Mouse (Mus musculus): Measurements from ENCODE around the gene Ptcd1. TPM values are rescaled to one million over a fixed set of nuclear protein-coding genes. Genes with fewer than 3 reads are reported as not detected.
"Not testable (repeated sequence)": the region's sequence is repeated elsewhere in the genome, so short reads cannot be mapped to it uniquely, and the experiment has no call there.

Ptcd1 gene
- total RNA-seq, 2 experiments from 2014 or later = 4.2 to 8.5 TPM

GRCm38 (mm10) chr5:145167306-145167661, 376 bp upstream of the Ptcd1 start:
- ATAC-seq (replicated peaks; ENCODE audit: low FRiP score, poor library complexity, severe bottlenecking) = peak; percentile 22

GRCm38 (mm10) chr5:145165184-145165583, 1.7 kb downstream of the Ptcd1 start:
- ATAC-seq (replicated peaks; ENCODE audit: low FRiP score, poor library complexity, severe bottlenecking) = no peak

DNA sequence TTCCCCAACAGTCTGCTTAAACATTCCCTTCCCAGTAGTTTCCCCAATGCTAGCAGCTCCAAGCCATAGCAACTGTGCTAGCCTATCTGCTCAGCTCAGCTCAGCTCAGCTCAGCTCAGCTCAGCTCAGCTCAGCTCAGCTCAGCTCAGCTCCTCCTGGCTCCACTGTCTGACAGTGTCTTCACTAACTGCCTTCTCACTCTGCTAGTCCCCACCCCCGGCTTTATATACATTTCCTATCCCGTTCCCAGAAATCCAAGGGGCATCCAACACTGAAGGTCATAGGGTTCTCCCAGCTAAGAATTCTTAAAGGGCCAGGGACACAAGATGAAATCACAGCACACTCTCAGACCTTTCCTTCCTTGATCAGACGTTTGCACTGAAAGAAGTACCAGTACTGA, 2.2 kb downstream of the Ptcd1 start:
- no peak for ATAC-seq (replicated peaks; ENCODE audit: low FRiP score, poor library complexity, severe bottlenecking)

- no peak for ATAC-seq (replicated peaks; ENCODE audit: low FRiP score, poor library complexity, severe bottlenecking)
Observed at GRCm38 (mm10) chr5:145161361-145161760, 5.5 kb downstream of the Ptcd1 start.

- ATAC-seq (replicated peaks; ENCODE audit: low FRiP score, poor library complexity, severe bottlenecking) = peak; percentile 52
Observed at GRCm38 (mm10) chr5:145152690-145153089, 14.2 kb downstream of the Ptcd1 start.

DNA sequence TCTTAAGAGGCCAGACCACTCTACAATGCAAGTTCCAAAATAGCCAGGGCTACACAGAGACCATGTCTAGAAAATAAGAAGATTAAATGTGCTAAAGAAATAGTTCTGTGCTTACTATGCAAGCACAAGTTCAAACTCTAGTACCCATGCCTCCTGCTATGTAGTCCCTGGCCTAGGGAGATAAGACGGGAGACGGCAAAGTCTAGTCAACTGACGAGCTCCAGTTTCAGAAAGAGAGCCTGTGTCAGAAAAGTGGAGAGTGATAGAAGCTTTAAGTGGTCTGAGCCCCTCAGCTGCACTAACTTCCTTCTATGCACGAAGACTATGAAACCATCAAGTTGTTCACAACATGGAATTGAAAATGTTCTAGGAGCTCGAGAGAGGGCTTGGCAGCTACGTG, 17.6 kb downstream of the Ptcd1 start:
- ATAC-seq (replicated peaks; ENCODE audit: low FRiP score, poor library complexity, severe bottlenecking) = no peak

- ATAC-seq (replicated peaks; ENCODE audit: low FRiP score, poor library complexity, severe bottlenecking) = no peak
Observed at GRCm38 (mm10) chr5:145147748-145148147, 19.2 kb downstream of the Ptcd1 start.

DNA sequence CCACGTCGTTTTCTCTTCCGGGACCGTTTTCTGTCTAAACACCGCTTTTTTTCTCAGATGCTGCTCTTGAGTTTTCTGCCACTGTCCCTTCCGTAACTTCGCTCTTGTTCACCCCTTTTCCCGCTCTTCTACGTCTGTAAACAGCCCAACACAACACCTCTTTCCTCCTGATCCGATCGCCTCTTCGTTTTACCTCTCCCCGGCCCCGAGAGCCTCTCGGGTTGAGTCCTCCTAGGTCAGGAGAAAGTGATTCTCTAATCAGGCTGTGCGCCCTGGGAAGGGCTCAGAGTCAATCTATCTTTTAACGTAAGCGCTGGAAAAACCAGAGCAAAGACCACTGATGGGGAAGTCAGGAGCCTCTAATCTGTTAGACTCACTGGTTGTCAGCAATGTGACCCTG, 26.3 kb downstream of the Ptcd1 start:
- peak; percentile 57 for ATAC-seq (replicated peaks; ENCODE audit: low FRiP score, poor library complexity, severe bottlenecking)

- ATAC-seq (replicated peaks; ENCODE audit: low FRiP score, poor library complexity, severe bottlenecking) = peak; percentile 89
Observed at GRCm38 (mm10) chr5:145139571-145140519, 27.1 kb downstream of the Ptcd1 start, which contains the start of the genes Pdap1 and Bud31. Pdap1 (minus strand) TSS chr5:145140238. Bud31 (plus strand) TSS chr5:145140362.

DNA sequence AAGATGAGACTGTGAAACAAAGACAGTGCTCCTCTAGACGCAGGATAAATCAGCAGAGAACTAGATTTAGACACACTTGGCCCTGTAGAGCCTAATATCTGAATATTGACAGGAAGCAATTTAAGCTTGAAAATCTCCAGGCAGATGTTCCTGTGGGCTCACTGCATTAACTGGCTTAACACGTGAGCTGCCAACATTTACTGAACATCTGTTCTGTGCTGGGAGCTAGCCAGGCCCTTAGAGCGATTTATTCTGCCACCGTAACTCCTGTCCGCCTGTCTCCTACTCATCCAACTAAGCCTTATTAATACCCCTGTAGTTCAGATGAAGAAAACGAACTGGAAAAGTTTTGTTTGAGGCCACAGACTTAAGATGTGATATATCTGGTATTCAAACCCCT, 28.1 kb downstream of the Ptcd1 start:
- ATAC-seq (replicated peaks; ENCODE audit: low FRiP score, poor library complexity, severe bottlenecking) = no peak

DNA sequence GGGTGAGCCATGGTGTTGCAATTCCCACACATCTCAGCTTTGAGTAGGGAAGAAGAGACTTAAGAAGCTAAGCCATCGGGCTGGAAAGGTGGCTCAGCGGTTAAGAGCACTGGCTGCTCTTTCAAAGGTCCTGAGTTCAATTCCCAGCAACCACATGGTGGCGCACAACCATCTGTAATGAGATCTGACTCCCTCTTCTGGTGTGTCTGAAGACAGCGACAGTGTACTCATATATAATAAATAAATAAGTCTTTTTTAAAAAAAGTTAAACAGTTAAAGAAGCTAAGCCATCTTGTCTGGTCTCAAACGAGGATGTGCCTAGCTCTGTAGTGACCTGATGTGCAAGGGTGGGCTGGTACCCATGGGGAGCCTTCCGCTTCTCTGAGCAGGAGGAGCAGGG, 33.6 kb downstream of the Ptcd1 start:
- not testable (repeated sequence) for ATAC-seq (replicated peaks; ENCODE audit: low FRiP score, poor library complexity, severe bottlenecking)

DNA sequence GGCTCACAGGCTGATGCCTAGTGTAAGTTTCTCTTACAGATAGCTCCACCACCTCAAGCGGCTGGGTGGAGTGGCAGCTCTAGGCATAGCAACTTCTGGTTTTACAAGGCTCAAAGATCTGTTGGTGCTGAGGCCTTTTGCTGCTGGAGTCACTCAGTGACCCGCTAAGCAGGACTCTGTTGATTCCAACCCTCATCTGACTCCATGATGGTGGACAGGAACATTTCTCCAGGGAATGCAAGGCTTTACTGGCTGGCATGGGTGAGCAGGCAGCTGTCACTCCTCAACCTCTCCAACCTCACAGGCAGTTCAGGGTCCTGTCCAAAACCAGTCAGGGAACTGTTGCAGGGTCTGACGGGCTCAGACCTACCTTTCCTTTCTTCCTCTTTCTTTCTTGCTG, 35.9 kb downstream of the Ptcd1 start:
- ATAC-seq (replicated peaks; ENCODE audit: low FRiP score, poor library complexity, severe bottlenecking) = no peak

DNA sequence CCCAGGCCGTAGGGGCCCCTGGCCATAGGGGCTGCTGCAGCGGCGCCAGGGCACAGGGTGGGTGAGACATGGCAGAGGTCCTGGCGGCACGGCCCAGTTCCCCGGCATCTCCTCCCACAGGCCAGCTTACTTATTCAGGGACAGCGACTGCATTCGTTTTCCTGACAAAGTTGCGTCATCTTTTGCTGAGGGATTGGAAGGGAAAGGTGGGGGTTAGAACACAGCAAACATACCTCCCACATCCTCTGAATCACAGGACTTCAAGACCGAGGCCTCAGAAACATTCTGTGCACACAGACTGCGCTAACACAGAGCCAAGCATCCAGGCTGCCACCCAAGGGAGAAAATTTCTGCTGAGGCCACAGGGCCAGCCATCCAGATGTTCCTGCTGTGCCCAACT, 36.7 kb downstream of the Ptcd1 start:
- ATAC-seq (replicated peaks; ENCODE audit: low FRiP score, poor library complexity, severe bottlenecking) = no peak

DNA sequence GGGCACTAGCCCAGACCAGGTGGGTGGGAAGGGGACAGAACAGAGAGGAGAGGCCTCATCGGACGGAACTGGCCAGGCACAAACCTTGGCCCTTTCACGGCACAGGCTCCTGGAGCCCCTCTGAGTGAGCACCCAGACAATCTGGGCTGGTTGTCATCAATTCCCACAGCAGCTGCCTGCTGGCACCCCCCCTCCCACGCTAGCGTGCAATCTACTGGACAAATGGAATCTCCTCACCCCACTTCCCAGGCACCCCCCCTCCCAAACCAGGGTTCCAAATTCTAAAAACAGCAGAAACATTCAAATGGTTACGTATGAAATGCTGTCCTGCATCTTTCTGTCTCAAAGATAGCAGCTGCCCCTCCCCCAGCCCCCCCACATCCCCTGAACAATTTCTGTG, 37.1 kb downstream of the Ptcd1 start:
- ATAC-seq (replicated peaks; ENCODE audit: low FRiP score, poor library complexity, severe bottlenecking) = not testable (repeated sequence)

GRCm38 (mm10) chr5:145129124-145129523, 37.8 kb downstream of the Ptcd1 start:
- no peak for ATAC-seq (replicated peaks; ENCODE audit: low FRiP score, poor library complexity, severe bottlenecking)

DNA sequence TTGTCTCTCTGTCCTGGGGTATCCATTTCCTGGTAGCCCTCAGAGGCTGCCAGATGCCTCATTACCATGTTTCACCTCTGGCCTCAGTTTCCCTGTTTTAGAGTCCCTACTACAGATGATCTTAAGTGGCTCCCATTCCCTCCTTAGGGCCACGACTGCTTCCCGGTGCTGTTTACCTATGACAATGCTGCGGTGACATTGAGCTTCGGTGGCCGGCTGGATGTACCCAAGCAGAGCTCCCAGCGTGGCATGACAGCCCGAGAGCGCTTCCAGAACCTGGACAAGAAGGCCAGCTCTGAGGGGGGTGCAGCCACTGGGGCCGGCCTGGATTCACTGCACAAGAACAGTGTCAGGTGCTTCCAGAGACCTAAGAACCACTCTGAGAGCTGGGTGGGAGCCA, 40.3 kb downstream of the Ptcd1 start:
- ATAC-seq (replicated peaks; ENCODE audit: low FRiP score, poor library complexity, severe bottlenecking) = no peak

DNA sequence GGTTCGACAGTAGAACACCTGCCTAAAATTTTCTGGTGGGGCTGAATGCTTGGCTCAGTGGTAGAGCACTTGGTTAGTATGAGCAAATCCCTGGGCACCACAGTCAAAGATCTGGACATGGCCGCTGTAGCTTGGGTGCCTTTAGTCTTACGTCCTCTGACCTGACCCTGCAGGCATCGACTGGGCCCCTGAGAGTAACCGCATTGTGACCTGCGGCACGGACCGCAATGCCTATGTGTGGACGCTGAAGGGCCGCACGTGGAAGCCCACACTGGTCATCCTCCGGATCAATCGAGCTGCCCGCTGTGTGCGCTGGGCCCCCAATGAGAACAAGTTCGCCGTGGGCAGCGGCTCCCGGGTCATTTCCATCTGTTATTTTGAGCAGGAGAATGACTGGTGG, 43.5 kb downstream of the Ptcd1 start:
- no peak for ATAC-seq (replicated peaks; ENCODE audit: low FRiP score, poor library complexity, severe bottlenecking)

DNA sequence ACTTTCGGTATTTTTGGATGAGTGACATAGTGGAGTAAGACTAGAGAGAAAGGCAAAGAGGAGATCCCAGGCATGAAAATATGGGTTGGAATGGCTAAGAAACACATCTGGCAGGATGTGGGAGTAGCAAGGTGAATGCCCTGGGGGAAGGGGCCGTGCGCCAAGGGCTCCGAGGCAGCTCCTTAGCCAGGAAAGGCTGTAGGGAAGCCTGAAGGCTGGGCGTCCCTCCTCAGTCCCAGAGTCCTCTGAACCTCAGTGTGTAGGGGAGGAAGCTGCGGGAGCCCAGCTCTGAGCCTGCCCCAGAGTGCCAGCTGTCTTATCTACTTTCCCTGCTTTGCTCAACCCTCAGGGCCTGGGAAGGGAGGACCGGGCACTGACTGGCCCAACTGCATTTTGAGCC, 46.0 kb downstream of the Ptcd1 start:
- ATAC-seq (replicated peaks; ENCODE audit: low FRiP score, poor library complexity, severe bottlenecking) = no peak

DNA sequence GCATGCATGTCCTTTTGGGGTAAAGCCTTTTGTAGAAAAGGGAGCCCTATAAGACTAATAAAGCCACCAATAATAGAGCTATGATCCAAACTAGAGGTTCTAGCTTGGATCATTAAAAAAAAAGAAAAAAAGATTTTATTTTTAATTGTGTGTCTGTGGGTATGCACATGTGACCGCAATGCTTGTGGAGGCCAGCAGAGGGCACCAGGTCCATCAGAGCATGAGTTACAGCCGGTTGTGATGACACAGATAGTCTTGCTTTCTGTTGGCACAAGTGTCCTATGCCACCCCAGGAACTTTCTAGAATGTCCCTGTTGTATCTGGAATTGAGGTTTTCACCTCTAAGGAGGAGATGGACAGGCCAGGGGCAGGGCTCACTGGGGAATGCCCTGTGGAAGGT, 47.5 kb downstream of the Ptcd1 start:
- ATAC-seq (replicated peaks; ENCODE audit: low FRiP score, poor library complexity, severe bottlenecking) = no peak

DNA sequence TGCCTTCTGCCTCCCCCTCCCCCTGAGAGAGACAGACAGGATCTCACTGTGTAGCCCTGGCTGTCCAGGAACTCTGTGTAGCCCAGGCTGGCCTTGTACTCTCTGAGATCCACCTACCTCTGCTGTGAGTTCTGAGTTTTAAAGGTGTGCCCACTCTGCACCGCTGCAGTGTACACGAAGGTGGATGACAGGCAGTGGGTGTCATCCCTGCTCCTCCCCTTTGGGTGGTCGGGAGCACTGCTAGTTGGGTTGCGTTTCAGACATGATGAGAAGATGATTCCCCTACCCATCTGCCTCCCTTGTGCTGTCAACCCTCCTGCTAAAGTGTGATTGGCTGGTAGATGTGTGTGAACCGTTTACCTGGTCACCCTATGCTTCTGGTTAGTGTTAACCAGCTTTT, 48.4 kb downstream of the Ptcd1 start:
- ATAC-seq (replicated peaks; ENCODE audit: low FRiP score, poor library complexity, severe bottlenecking) = no peak

- ATAC-seq (replicated peaks; ENCODE audit: low FRiP score, poor library complexity, severe bottlenecking) = no peak
Observed at GRCm38 (mm10) chr5:145118005-145118404, 48.9 kb downstream of the Ptcd1 start.

- ATAC-seq (replicated peaks; ENCODE audit: low FRiP score, poor library complexity, severe bottlenecking) = peak; percentile 67; the same call in 1 of the 2 replicates
Observed at GRCm38 (mm10) chr5:145116916-145117315, 50.0 kb downstream of the Ptcd1 start.

Data from erythroid progenitor cell, adult 5-6 weeks (primary cell).